Mouse (Mus musculus): ENCODE data around the gene Sept3. TPM values are rescaled to one million over a fixed set of nuclear protein-coding genes. Genes with fewer than 3 reads are reported as not detected.
"Not testable (repeated sequence)": the region's sequence is repeated elsewhere in the genome, so short reads cannot be mapped to it uniquely, and the experiment has no call there.

Sept3 gene
- polyA plus RNA-seq, 1 experiment from 2014 or later: 4.9 TPM

DNA sequence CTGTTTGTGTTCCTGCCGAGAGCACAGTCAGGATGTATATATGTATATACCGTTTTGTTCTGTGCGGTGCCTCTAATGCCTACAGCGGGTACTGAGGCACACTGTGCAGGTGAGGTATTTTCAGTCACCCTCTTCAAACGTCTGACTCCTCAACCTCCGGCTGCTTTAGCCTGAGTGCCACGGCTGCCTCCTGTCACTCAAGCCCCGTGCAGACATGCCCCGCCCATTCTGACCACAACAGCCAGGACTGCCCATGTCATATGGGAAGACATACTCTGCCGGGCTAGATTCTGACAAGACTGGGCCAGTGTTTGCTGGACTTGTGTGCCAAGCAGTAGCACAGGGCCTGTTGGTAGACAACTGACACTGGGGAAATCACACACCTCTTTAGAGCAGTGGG lies 39.0 kb upstream of the Sept3 start:
- H3K27me3 ChIP-seq (ENCODE audit: control insufficient read depth, insufficient read depth, low read length): no peaks in the 10 kb centered on the region
- H3K4me2 ChIP-seq (ENCODE audit: low read length): no peak overlapping the region
- H3K4me1 ChIP-seq (ENCODE audit: control insufficient read depth in 2 of 2, insufficient read depth in 2 of 2, low read length in 2 of 2): 0 out of 4 replicates have a peak, but pooled peaks cover 0 to 3% of the 10 kb centered on the region in 2 experiments
- no peak overlapping the region for H3K4me3 ChIP-seq (ENCODE audit: control insufficient read depth in 1 of 2, insufficient read depth in 1 of 2, low read depth in 1 of 2, low read length in 2 of 2)
- 56% methylated on average over 10 of the region's 10 CpGs for WGBS
- H3K27ac ChIP-seq (replicated peaks in 1 of 2; ENCODE audit: control insufficient read depth in 1 of 2, insufficient read depth in 1 of 2, low read depth in 2 of 2, low read length in 2 of 2): no peak overlapping the region
- peaks cover 28% of the 10 kb centered on the region for H3K36me3 ChIP-seq (ENCODE audit: control insufficient read depth, insufficient read depth, low read length)
- H3K9ac ChIP-seq (ENCODE audit: low read length): no peak overlapping the region
- no peak for ATAC-seq (ENCODE audit: insufficient number of reproducible peaks, insufficient read depth, low FRiP score, low read depth)
- no peaks in the 10 kb centered on the region for H3K9me3 ChIP-seq (ENCODE audit: control insufficient read depth, low read length)

DNA sequence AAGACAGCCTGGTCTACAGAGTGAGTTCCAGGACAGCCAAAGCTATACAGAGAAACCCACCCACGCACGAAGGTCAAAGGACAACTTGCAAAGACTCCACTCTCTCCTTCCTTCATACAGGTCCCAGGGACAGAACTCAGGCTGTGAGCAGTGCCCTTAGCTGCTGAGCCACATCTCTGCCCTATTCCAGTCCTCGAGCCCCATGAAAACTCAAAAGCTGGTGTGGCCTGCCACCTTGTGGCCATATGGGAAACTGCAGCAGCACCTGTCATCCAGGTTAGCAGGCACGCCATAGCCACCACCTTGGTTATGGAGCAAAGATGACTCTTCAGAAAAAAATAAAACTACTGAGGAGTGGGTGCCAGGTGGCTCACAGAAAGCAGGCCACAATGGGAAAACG lies 38.1 kb upstream of the Sept3 start:
- no peaks in the 10 kb centered on the region for H3K27me3 ChIP-seq (ENCODE audit: control insufficient read depth, insufficient read depth, low read length)
- no peak overlapping the region for H3K27ac ChIP-seq (replicated peaks in 1 of 2; ENCODE audit: control insufficient read depth in 1 of 2, insufficient read depth in 1 of 2, low read depth in 2 of 2, low read length in 2 of 2)
- no peak overlapping the region for H3K9ac ChIP-seq (ENCODE audit: low read length)
- peak; percentile 44; the same call in 1 of the 2 replicates for ATAC-seq (ENCODE audit: insufficient number of reproducible peaks, insufficient read depth, low FRiP score, low read depth)
- H3K9me3 ChIP-seq (ENCODE audit: control insufficient read depth, low read length): no peaks in the 10 kb centered on the region
- no peak overlapping the region for H3K4me3 ChIP-seq (ENCODE audit: control insufficient read depth in 1 of 2, insufficient read depth in 1 of 2, low read depth in 1 of 2, low read length in 2 of 2)
- peaks cover 33% of the 10 kb centered on the region for H3K36me3 ChIP-seq (ENCODE audit: control insufficient read depth, insufficient read depth, low read length)
- 15% methylated on average over 5 of the region's 5 CpGs for WGBS
- no peak overlapping the region for H3K4me2 ChIP-seq (ENCODE audit: low read length)
- H3K4me1 ChIP-seq (ENCODE audit: control insufficient read depth in 2 of 2, insufficient read depth in 2 of 2, low read length in 2 of 2): 0 out of 4 replicates have a peak, but pooled peaks cover 0 to 3% of the 10 kb centered on the region in 2 experiments

DNA sequence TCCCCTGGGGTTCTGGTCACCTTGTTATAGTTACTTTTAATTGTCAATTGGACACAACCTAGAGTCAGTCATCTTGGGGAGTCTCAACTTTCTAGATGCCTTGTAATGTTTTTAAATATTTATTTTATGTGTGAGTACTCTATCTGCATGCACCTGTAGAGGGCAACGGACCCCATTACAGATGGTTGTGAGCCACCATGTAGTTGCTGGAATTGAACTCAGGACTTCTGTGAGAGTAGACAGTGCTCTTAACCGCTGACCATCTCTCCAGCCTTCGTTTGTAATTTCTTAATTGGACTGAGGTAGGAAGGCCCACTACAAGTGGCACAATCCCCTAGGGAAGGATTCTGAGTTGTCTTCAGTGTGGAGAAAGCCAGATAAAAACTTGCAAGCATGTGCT lies 31.4 kb upstream of the Sept3 start:
- H3K9ac ChIP-seq (ENCODE audit: low read length): peak overlapping the region; percentile 78
- ATAC-seq (ENCODE audit: insufficient number of reproducible peaks, insufficient read depth, low FRiP score, low read depth): no peak
- peaks cover 19% of the 10 kb centered on the region for H3K36me3 ChIP-seq (ENCODE audit: control insufficient read depth, insufficient read depth, low read length)
- peaks cover 4% of the 10 kb centered on the region in 2 experiments; a peak in 2 of 4 replicates for H3K4me1 ChIP-seq (ENCODE audit: control insufficient read depth in 2 of 2, insufficient read depth in 2 of 2, low read length in 2 of 2)
- no peaks in the 10 kb centered on the region for H3K9me3 ChIP-seq (ENCODE audit: control insufficient read depth, low read length)
- 70% methylated on average over 3 of the region's 3 CpGs for WGBS
- H3K27me3 ChIP-seq (ENCODE audit: control insufficient read depth, insufficient read depth, low read length): no peaks in the 10 kb centered on the region
- H3K4me2 ChIP-seq (ENCODE audit: low read length): peak overlapping the region; percentile 96
- no peak overlapping the region for H3K27ac ChIP-seq (replicated peaks in 1 of 2; ENCODE audit: control insufficient read depth in 1 of 2, insufficient read depth in 1 of 2, low read depth in 2 of 2, low read length in 2 of 2)
- peak overlapping the region; percentile 71 to 79 for H3K4me3 ChIP-seq (ENCODE audit: control insufficient read depth in 1 of 2, insufficient read depth in 1 of 2, low read depth in 1 of 2, low read length in 2 of 2)

DNA sequence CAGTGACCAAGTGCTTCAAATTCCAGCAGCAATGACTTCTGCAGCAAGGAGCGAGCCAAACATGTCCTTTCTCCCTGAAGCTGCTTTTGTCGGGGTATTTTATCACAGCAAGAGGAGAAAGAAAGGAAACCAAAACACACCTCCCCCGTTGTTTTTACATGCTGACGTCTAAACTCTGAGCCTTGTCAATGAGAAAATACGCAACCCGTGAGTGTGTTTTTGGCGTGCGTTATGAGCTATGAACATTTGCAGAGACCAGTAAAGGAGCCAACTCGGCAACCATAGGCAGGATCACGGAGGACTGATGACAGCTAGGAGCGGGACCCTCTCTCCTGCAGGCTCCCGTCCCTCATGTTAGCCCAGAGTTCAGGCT lies 31.0 kb upstream of the Sept3 start:
- Histone ChIP-seq H3K27ac (replicated peaks in 1 of 2; ENCODE audit: control insufficient read depth in 1 of 2, insufficient read depth in 1 of 2, low read depth in 2 of 2, low read length in 2 of 2) (peak overlapping the region in 1 of 2 experiments; percentile 43; a peak in 2 of 4 replicates), H3K36me3 (ENCODE audit: control insufficient read depth, insufficient read depth, low read length) (peaks cover 14% of the 10 kb centered on the region; the same call in 1 of the 2 replicates), H3K9me3 (ENCODE audit: control insufficient read depth, low read length) (no peaks in the 10 kb centered on the region), H3K4me1 (ENCODE audit: control insufficient read depth in 2 of 2, insufficient read depth in 2 of 2, low read length in 2 of 2) (peaks cover 4% of the 10 kb centered on the region in 2 experiments; a peak in 2 of 4 replicates), H3K9ac (ENCODE audit: low read length) (peak overlapping the region; percentile 78), H3K27me3 (ENCODE audit: control insufficient read depth, insufficient read depth, low read length) (no peaks in the 10 kb centered on the region), H3K4me3 (ENCODE audit: control insufficient read depth in 1 of 2, insufficient read depth in 1 of 2, low read depth in 1 of 2, low read length in 2 of 2) (peak overlapping the region; percentile 71 to 79), H3K4me2 (ENCODE audit: low read length) (peak overlapping the region; percentile 96)
- 1% methylated on average over 12 of the region's 12 CpGs for WGBS
- ATAC-seq (ENCODE audit: insufficient number of reproducible peaks, insufficient read depth, low FRiP score, low read depth): no peak

DNA sequence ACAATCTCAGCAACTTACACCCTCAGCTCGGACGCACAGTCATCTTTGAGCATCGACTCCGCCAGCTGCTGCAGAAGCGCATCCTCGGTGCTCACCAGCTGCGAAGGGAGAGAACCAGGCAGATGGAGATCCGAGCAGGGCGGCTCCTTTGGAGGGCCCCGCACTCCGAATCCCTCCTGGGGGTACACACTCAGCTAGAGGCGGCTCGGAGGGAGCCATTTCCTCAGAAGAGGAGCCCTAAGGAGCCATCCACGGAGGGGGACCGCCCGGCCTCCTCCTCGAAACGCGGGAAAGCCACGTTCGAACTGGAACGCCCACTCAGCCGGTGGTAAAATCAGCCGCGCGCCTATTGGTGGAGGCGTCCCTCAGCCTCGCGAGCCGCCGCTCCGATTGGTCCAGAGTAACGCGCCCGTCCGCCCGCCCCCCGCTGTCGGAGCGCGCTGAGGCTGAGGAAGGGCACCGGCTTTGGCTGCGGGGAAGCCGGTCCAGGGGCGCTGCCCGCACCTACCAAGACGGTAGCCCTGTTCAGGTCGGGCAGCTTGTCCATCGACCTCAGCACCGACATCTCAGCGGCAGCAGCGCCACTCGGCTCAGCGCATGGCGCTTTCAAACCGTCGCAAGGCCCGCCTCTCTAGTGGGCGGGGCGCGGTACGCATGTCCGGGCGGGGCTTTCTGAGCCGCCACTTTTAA lies 30.4 kb upstream of the Sept3 start, which contains the start of gene Cenpm:
Gene Cenpm (minus strand): TSS at position 634 of the 690 bp plus-strand sequence.
- Histone ChIP-seq H3K9ac (ENCODE audit: low read length) (peak within 1 kb of the TSS; percentile 78), H3K9me3 (ENCODE audit: control insufficient read depth, low read length) (no peaks in the 10 kb centered on the region), H3K27me3 (ENCODE audit: control insufficient read depth, insufficient read depth, low read length) (no peaks in the 10 kb centered on the region), H3K36me3 (ENCODE audit: control insufficient read depth, insufficient read depth, low read length) (peaks cover 9% of the 10 kb centered on the region; the same call in 1 of the 2 replicates), H3K4me1 (ENCODE audit: control insufficient read depth in 2 of 2, insufficient read depth in 2 of 2, low read length in 2 of 2) (peaks cover 4% of the 10 kb centered on the region in 2 experiments; a peak in 2 of 4 replicates), H3K4me2 (ENCODE audit: low read length) (peak within 1 kb of the TSS; percentile 96), H3K27ac (replicated peaks in 1 of 2; ENCODE audit: control insufficient read depth in 1 of 2, insufficient read depth in 1 of 2, low read depth in 2 of 2, low read length in 2 of 2) (peak within 1 kb of the TSS; percentile 64 to 77), H3K4me3 (ENCODE audit: control insufficient read depth in 1 of 2, insufficient read depth in 1 of 2, low read depth in 1 of 2, low read length in 2 of 2) (peak within 1 kb of the TSS; percentile 71 to 79)
- under 1% methylated on average over 65 of the region's 65 CpGs for WGBS
- peak; percentile 92 for ATAC-seq (ENCODE audit: insufficient number of reproducible peaks, insufficient read depth, low FRiP score, low read depth)

DNA sequence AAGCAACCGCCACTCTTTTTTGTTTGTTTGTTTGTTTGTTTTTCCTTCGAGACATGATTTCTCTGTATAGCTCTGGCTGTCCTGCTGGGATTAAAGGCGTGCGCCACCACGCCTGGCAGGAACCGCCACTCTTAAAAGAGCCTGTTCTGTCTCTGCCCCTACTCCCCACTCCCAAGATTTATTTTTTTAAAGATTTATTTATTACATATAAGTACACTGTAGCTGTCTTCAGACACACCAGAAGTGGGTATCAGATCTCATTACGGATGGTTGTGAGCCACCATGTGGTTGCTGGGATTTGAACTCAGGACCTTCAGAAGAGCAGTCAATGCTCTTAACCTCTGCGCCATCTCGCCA lies 29.9 kb upstream of the Sept3 start:
- not testable (repeated sequence) for H3K4me1 ChIP-seq (ENCODE audit: control insufficient read depth in 2 of 2, insufficient read depth in 2 of 2, low read length in 2 of 2); H3K36me3 ChIP-seq (ENCODE audit: control insufficient read depth, insufficient read depth, low read length); H3K9me3 ChIP-seq (ENCODE audit: control insufficient read depth, low read length); H3K27me3 ChIP-seq (ENCODE audit: control insufficient read depth, insufficient read depth, low read length); ATAC-seq (ENCODE audit: insufficient number of reproducible peaks, insufficient read depth, low FRiP score, low read depth)
- H3K9ac ChIP-seq (ENCODE audit: low read length): peak overlapping the region; percentile 78
- 19% methylated on average over 9 of the region's 9 CpGs for WGBS
- H3K27ac ChIP-seq (replicated peaks in 1 of 2; ENCODE audit: control insufficient read depth in 1 of 2, insufficient read depth in 1 of 2, low read depth in 2 of 2, low read length in 2 of 2): peak overlapping the region in 1 of 2 experiments; percentile 64; a peak in 1 of 4 replicates
- H3K4me3 ChIP-seq (ENCODE audit: control insufficient read depth in 1 of 2, insufficient read depth in 1 of 2, low read depth in 1 of 2, low read length in 2 of 2): peak overlapping the region; percentile 71 to 79
- H3K4me2 ChIP-seq (ENCODE audit: low read length): peak overlapping the region; percentile 96

DNA sequence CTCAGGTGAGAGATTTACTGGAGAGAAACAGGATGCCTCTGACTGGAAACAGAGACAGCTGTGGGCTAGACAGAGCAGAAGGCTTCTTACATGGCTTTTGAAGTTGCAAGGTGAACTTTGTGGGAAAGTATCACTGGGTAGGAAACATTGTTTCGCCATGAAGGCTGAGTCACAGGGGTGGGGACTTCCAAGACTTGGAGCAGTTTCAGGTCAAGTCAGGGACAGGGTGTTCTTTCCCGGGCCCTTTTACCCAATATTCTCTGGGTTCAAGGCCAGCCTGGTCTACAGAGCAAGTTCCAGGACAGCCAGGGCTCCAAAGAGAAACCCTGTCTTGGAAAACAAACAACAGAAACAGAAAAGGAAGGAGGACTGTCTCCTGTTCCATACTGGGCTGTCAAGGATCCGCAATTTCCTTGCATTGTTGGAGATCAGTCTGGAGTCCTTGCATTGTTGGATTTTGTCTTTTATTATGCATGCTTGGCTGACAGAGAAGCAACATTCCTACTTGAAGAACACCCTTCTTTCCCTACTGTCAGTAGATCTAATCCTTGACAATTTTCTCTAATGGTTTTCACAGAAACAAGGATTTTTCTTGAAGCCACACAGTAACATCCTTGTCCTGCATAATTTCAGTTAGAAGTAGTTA lies 27.4 kb upstream of the Sept3 start:
- Histone ChIP-seq H3K4me2 (ENCODE audit: low read length) (no peak overlapping the region), H3K36me3 (ENCODE audit: control insufficient read depth, insufficient read depth, low read length) (no peaks in the 10 kb centered on the region), H3K9me3 (ENCODE audit: control insufficient read depth, low read length) (no peaks in the 10 kb centered on the region), H3K4me1 (ENCODE audit: control insufficient read depth in 2 of 2, insufficient read depth in 2 of 2, low read length in 2 of 2) (peaks cover 4% of the 10 kb centered on the region in 2 experiments; a peak in 2 of 4 replicates), H3K27ac (replicated peaks in 1 of 2; ENCODE audit: control insufficient read depth in 1 of 2, insufficient read depth in 1 of 2, low read depth in 2 of 2, low read length in 2 of 2) (no peak overlapping the region), H3K9ac (ENCODE audit: low read length) (no peak overlapping the region), H3K27me3 (ENCODE audit: control insufficient read depth, insufficient read depth, low read length) (no peaks in the 10 kb centered on the region), H3K4me3 (ENCODE audit: control insufficient read depth in 1 of 2, insufficient read depth in 1 of 2, low read depth in 1 of 2, low read length in 2 of 2) (no peak overlapping the region)
- WGBS: 62% methylated on average over 3 of the region's 3 CpGs
- ATAC-seq (ENCODE audit: insufficient number of reproducible peaks, insufficient read depth, low FRiP score, low read depth): no peak

All from heart, embryonic 14.5 days (tissue).